Mouse (Mus musculus) ES-CJ7 (cell line): ENCODE results near the gene Ugt1a2.
"Not testable (repeated sequence)": the region's sequence is repeated elsewhere in the genome, so short reads cannot be mapped to it uniquely, and the experiment has no call there.

Source experiments
- DNase-seq: peaks from one replicate; pipeline ENCODE4 v3.0.0; 2011; ENCODE audit warnings: low read depth, low spot score

The Ugt1a2 gene

DNA sequence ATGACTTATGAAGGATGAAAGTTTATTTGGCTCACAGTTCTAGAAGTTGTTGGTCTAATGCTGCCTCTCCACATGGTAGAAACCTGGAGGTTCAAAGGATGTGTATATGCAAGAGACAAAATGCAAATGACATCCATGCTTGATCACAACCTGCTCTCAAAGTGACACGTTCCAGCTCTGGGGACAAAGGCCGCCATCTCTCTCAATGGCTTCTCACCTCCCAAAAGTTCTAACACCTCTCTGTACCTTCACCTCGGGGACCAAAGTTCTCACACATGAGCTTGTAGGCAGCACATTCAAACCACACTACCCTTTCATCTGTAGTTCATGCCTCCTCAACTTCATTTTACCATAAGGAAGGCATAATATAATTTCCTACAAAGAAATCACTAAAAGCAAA, 17.2 kb downstream of the Ugt1a2 start:
- no peak for DNase-seq

DNA sequence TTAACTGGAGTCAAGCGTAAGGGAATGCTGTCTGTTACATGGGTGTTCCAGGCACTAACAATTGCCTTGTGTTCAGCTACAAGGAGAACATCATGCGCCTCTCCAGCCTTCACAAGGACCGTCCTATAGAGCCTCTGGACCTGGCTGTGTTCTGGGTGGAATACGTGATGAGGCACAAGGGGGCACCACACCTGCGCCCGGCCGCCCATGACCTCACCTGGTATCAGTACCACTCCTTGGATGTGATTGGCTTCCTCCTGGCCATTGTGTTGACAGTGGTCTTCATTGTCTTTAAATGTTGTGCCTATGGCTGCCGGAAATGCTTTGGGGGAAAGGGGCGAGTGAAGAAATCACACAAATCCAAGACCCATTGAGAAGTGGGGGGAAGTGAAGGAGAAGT, 17.6 kb downstream of the Ugt1a2 start:
- peak; percentile 32 for DNase-seq

DNA sequence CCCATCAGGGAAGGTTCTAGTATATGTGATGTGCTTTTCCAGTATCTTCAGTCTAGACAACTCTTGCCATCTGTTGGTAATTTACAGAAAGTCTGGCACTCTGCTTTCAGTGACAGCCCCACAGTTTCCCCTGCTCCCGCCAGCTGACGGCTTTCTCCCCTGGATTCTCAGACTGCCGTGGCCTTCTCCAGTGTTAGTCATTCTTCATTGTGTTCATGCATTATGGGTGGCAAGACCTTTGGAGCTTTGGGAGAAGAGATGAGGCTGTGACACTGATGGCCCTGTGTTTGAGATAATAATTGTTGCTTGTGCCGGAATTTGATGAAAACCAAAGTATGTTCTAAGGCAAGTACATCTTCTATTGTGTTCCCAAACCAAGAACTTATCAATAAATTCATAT, 18.2 kb downstream of the Ugt1a2 start:
- no peak for DNase-seq

DNA sequence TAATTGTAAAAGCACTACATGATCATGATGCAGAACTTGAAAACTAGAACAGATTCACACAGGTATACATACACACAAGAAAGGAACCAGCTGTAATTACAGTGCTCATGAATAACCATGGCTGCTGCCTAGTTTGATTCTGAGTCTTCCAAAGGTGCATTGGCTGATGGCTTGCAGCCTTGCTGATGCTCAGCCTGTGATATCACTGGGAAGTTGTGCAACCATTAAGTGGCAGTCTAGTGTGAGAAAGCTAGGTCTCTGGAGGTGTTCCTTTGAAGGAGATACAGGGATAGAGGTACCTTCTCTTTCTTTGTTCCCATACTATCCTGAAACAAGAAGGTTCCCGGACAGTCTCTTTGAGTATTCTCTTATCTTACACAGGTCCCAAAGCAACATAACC, 18.7 kb downstream of the Ugt1a2 start:
- DNase-seq, result no peak

DNA sequence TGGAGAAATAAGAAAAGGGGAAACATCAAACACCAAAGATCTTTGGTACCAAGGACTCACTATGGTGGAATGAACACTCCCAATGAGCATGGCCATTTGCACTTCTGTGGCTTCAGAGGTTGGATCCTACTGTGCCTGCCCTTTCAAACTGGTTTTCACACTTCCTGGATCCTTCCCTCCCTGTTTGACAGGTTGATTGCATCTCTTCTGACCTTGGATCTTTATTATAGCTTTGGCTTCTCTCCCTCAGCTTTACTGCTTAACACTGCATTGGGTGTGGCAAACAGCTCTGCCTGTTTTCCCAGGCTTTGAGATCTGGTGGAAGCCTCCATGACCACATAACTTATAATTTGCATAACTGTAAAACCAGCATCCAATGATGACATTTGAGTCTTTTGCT, 19.9 kb downstream of the Ugt1a2 start:
- peak; percentile 57 for DNase-seq

DNA sequence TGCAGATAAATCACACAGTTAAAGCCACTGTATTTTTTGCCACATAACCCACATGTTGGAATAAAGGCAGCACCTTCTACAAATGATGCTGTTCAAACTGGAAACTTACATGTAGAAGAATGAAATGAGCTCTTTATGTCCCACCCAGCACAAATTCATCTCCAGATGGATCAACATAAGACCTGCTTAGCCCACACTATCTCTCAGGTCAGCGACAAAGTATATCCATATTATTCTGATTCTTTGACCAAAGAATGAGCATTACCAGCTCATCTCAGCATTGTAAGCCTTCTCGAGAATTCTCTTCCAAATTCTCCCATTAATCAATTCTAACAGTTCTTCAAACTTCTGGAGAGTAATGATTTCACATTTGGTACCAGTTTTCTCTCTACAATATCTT, 21.8 kb downstream of the Ugt1a2 start:
- no peak for DNase-seq

DNA sequence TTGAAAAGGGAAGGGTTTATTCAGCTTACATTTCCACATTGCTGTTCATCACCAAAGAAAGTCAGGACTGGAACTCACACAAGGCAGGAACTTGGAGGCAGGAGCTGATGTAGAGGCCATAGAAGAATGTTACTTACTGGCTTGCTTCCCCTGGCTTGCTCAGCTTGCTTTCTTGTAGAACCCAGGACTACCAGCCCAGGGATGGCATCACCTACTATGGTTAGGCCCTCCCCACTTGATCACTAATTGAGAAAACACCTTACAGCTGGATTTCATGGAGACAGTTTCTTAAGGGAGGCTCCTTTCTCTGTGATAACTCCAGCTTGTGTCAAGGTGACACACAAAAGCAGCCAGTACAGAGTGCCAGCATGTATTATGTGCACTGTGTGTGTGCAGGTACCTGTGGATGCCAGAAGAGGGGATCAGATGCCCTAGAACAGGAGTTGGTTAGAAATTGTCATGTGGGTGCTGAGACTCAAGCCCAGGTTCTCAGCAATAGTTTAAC, 22.7 kb downstream of the Ugt1a2 start:
- DNase-seq, result not testable (repeated sequence)

DNA sequence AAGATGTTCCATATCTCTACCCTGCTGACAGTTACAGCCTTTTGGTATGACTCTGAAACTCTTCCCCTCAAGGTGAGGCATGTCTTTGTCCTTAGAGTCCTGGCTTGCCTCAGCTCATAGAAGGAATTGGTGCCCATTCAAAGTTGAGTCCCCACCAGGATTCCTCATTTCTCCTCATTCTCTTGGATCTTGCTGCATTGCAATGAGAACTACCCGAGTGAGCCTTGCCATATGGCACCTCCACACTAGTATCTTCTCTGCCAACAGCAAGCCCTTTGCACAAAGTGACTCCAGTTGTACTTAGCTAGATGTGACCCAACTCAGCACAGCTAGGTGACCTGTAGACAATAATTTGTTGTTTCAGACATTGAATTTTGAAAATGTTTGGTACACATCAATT, 23.2 kb downstream of the Ugt1a2 start:
- DNase-seq, result no peak

DNA sequence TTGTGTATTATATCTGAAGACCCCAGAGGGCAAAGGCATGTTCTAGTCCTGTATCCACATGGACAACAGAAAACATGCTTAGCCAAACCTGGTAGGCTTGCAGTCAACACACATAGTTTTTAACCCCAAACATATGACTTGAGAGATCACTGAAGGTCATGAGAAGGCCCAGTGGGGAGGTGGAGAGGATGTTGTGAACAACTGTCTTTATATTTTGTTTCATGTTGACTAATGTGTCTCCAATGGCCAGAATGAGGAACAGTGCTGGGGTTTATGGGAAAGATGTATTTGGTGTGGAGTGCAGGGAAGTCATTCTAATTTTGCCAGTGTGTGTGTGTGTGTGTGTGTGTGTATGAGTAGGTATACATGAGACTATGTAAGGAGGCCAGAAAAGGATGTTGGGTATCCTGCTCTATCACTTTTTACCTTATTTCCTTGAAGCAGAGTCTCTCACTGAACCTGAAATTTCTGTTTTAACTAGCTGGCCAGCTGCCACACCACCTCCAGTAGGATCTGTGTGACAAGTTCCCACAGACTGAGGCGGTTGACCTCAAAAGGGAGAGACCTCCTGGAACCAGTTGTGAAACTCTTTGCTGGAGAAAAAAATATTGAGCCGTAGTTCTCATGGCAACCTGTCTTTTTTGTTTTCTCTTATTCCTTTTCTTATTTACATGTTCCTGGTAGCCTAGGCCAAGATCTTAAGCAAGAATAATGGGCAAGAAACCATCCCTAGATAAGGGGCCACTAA, 23.8 kb downstream of the Ugt1a2 start:
- no peak for DNase-seq

DNA sequence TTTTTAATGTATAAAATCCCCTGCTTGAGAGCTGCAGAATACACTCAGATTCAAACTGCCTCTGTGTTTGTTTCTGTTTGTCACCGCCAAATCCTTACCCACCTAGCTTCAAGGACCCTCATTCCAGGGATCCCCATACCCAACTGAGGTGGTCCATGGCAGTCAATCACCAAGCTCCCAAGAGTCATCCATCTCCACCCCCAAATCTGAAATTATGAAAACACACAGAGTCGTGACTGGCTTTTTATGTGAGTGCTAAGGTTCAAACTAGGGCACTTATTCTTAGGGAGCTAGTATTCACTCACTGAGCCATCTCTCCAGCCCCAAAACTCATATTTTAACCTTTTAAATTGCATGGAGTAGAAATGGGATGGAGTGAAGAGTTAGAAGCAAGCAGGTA, 24.9 kb downstream of the Ugt1a2 start:
- not testable (repeated sequence) for DNase-seq

DNA sequence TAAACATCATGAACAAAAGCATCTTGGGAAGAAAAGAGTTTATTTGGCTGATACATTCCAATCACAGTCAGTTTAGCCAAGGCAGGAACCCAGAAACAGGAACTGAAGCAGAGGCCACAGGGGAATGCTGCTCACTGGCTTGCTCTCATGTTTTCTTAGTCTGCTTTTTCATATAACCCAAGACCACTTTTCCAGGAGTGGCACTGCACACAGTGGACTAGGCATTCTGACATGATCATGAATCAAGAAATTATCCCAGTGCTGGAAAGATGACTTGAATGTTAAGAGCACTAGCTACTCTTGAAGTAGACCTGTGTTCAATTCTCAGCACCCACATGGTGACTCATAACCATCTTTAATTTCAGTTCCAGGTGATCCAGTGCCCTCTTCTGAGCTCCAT, 25.3 kb downstream of the Ugt1a2 start:
- no peak for DNase-seq

DNA sequence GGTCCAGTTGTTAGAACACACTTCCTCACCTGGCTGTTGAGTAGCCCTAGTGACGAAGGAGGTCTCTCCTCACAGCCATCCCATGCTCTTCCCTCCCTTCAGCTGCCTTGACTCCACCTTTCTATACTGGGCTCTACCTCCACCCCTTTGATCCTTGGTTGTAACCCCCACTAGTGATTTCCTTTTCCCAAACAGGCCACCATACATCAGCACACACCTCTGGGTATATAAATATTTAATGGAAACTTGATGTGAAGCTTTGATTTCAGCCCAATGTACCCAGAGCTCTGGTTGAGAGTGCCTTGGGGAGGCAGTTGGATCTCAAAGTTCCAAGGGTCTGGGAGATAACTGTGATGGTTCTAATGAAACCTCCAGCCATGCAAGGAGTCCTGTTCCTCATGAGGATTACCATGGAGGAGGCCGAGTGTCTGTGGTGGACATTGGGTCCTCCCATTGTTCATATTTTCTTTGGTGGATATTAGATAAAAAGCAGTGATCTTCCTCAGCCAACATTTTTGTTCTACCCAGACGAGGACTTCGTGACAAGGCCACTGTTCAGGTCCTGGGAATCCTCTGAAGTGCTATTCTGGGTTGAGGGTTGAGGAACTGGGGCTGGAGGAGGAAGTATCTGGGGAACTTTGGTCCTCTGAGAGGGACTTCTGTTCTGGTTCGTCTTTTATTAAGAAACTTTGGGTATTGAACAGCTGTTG, 26.4 kb downstream of the Ugt1a2 start, which contains the start of gene Mroh2a:
Gene Mroh2a, plus strand, starts transcription at position 317 of the 710 bp plus-strand sequence.
- DNase-seq, result no peak

DNA sequence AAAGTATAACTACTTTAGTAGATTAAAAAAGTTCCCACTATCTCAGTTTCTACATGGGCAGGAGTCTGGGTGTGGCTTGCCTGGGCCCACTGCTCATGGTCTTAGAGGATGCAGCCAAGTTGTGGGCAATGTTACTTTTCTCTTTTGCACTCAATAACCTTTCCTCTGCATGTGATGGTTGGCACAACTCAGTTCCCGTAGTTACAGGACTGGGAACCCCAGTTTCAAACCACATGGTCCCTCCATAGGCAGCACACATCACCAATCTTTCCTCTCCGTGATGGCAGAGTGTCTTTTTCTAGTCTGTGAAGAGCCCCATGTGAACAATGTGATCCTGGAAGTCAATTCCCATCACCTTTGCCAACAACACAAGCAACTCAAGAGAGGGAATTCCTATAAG, 27.1 kb downstream of the Ugt1a2 start:
- no peak for DNase-seq

DNA sequence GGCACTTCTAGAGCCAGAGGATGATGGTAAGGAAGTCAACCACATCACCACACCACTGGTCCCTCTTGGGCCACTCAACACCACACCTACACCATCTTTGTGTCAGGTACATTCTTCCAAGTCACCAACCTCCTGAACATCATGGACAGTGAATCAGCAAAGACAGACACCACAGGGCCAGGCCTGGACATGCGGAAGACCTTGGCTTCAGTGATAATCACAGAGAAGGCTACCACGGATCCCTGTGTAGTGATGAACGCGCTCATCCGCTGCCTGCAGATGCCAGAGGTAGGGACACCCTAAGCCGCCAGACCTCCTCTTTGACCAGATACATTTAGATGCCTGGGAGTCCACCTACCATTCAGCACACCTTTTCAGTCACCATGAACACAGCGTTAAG, 27.7 kb downstream of the Ugt1a2 start:
- DNase-seq, result no peak

DNA sequence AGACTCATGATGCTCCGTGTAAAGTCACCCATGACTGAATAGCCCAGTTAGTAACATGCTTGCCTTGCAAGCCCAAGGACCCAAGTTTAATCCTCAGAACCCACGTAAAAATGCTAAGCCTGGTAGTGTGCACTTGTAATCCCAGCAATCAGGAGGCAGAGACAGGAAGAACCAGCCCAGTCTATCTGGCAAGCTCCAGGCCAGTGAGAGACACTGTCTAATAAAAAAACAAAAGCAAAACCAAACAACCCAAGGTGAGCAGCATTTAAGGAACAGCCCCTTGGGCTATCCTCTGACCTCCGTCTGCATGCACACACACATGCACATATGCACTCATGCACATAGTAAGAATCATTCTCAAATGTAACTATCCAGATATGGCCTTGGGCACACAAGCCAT, 29.2 kb downstream of the Ugt1a2 start:
- no peak for DNase-seq

DNA sequence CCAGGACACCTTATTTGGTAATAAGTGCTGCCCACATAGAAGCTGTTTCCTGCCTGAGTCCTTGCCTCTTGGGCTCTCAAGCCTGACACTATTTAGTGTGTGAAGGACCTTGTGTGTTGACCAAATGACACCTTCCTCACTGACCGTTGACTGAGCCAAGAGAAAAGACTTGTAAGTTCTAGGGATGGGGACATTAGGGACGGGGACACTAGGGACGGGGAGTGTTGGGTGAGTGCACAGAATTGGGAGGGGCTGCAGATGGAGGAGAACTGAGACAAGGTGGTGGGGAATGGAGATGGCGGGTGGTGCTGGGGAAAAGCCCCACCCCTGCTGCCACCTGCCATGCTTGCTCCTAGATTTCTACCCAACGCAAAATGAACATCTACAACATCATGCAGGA, 29.6 kb downstream of the Ugt1a2 start:
- no peak for DNase-seq

DNA sequence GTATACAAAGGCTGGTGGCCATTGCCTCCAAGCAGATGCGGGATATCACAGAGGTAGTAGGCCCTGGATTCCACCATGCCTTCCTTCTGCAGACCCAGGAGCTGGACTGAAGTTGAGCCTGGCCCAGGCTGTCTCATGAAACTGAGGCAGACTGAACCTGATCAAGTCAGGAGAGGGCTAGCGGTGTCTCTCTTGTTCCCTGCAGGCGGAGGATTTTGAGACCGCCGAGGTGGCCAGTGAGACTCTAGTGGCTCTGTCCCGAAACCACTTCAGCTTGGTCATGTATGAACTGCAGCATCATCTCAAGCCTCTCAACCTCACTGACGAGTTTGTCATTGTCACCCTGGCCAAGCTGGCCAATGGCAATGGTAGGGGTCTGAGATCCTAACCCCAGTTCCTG, 30.0 kb downstream of the Ugt1a2 start:
- DNase-seq, result no peak

DNA sequence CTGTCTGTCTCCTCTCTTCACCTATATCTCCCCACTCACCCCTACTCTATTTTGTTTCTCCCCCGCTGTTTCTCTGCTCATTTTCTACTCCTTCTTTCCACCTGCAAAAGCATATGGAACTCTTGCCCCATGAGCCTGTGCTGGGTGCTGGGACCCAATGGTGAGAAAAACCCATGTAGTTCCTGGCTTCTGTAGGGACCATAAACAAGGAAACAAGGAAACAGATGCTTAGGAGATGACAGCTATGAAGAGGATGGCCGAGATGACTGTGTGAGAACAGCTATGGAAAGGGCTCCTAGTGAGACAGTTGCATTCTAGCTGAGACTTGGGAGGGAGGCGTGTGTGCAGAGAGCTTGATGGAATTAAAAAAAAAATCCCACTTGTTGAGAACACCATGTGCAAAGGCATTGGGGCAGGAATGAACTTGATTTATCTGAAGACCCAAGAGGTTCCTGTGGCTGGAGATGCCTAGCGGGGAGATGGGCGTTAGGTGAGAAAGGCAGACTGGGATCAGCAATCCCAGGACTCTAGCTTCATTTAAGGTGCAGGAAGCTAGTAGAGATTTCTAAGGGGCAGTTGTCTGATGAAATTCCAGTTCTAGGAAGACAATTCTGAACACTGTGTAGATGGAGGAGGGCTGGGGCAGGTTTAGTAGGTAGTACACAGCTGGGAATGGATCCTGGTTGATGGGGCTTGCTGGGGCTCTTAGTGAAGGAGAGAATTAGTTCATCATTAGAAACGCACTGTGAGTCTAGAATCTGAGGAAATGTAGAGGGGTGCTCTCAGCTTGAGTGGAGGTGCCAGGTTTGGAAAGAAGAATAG, 30.8 kb downstream of the Ugt1a2 start:
- DNase-seq, result no peak

DNA sequence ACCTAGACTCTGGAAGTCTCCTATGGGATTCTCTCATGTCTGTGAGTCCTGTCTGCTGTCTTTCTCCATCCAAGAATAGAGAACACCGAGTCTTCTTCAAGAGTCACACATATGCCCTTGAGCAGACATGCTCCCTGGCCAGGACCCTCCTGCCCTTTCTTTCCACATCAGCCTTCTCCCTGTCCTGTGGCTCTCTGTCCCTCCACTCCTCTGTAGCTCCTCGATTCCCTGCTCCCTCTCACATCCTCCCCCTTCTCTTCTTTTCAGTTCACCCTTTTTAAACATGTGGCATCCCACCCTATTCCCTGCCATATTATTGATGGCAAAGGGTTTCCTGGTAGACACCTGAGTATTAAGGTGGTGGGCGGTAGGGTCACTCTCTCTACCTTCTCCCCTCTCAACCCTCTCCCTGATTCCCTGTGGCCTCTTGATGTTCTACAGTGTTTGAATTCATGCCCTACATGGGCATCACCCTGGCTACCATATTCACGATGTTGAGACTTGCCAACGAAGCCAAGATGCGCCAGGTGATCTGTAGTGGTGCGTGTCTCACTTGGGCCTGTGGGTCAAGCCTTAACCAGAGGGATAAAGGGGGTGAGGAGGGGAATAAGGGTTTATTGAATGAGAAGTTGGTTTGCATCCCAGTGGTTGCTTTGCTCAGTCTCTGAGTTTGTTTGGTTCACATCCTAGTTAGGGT, 31.6 kb downstream of the Ugt1a2 start:
- no peak for DNase-seq

DNA sequence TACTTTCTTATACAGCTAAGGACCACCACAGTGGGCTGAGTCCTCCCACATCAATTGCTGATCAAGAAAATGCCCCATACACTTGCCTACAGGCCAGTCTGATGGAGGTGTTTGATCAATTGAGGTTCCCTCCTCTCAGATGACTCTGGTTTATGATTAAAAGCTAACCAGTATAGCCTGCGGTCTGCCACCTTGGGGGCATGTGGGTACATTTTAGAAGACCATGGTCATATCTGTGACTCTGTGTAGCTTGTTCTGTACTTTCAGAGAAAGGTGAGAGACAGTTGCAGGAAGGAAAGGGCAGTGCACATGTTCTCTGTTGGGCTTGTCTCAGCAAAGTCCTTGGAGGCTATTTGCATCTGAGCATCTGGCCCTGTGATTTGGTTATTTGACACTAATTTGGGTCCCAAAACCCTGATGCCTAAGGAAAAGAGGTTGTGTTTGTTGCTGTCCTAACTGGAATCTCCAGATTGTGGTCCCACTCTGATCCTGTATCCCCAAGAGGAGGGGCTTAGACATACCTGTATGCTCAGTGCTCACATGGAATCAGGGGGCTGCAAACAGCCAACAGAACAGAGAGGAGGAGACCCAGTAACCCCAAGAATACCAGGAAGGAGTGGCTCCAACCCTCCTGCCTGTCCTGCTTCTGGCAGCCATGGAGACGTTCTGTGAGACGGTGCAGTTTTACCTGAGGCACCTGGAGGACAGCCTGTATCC, 32.4 kb downstream of the Ugt1a2 start:
- no peak for DNase-seq
